Mouse (Mus musculus) 416B (cell line): ENCODE results near the gene Pcgf2.
A peak's percentile ranks its signal among the peaks of the same experiment; 100 is the strongest.

Experiments used
- DNase-seq: peaks from one replicate; pipeline ENCODE4 v3.0.0; 2011; ENCODE audit warnings: low read depth

Gene Pcgf2

GRCm38 (mm10) chr11:97695712-97696401 lies 4.4 kb downstream of the Pcgf2 start:
- DNase-seq, result no peak

- DNase-seq, result no peak
Observed at GRCm38 (mm10) chr11:97694921-97695711, 5.2 kb downstream of the Pcgf2 start.

- no peak for DNase-seq
Observed at GRCm38 (mm10) chr11:97694435-97694834, 5.9 kb downstream of the Pcgf2 start.

GRCm38 (mm10) chr11:97689861-97690260 lies 10.4 kb downstream of the Pcgf2 start:
- peak; percentile 42 for DNase-seq

DNA sequence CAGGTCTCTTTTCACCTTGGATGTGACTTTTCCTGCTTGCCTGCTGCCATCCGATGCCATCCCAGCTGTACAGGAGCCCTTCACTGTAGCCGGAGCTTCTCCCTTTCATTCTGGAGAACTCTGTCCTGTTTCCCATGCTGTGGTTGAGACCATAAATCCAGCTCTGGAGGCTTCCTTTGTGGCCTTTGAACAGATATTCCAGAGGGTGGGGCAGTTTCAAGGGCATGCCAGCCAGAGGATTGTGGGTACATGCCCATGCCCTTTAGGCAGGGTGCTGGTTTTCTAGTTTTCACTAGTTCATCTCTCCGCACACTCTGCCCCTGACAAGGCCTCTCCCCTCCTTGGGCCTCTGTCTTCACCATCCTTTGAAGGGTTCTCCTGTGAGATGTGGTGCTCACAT lies 13.2 kb downstream of the Pcgf2 start:
- no peak for DNase-seq

DNA sequence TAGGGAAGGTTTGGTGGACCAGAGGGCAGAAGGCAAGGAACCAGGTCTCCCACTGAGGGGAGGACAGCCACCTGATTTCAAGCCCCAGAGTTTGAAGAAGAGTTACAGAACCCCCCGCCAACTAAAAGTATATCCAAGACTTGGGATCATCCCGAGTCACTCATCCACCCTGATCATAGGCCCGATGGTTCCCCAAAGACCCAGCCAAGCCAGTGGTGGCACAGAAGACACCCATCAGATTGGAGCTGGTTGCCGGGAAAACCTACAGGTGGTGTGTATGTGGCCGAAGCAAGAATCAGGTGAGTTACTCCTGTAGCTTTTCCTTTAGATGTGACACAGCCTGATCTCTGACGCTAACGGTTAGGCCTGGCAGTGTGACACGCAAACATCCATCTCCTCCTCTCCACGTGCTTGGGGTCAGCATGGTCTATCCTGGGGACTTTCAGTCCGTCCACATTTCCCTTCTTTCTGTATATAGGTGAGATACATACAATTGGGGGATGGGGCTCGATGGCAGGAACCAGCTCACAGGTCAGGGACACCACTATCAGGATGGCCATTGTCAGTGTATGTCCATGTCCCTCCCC lies 13.9 kb downstream of the Pcgf2 start:
- DNase-seq, result no peak

GRCm38 (mm10) chr11:97685613-97686321 lies 14.5 kb downstream of the Pcgf2 start, which contains the start of gene Cisd3:
Cisd3 (plus strand) TSS chr11:97685826.
- DNase-seq, result peak; percentile 85

DNA sequence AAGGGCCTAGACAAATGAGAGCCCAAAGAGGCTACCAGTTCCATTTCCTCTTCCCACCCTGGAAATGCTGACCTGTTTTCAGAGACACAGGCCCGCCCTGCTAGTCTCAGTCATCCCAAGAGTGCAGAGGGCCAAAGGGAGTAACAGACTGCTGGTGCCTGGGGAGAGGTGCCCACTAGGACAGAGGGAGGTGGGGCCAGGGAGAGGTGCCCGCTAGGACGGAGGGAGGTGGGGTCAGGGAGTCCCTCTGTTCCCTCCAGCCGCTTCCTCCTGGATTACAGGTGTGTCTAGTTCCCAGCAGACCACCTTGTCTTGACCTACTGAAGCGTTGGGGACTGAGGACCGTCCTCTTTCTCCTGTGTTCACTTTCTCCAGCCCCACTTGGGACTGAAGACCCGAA lies 15.5 kb downstream of the Pcgf2 start:
- no peak for DNase-seq

- peak; percentile 52 for DNase-seq
Observed at GRCm38 (mm10) chr11:97684063-97684680, 16.1 kb downstream of the Pcgf2 start.

- no peak for DNase-seq
Observed at GRCm38 (mm10) chr11:97682504-97683055, 17.7 kb downstream of the Pcgf2 start.

GRCm38 (mm10) chr11:97680430-97680829 lies 19.9 kb downstream of the Pcgf2 start:
- DNase-seq, result no peak

DNA sequence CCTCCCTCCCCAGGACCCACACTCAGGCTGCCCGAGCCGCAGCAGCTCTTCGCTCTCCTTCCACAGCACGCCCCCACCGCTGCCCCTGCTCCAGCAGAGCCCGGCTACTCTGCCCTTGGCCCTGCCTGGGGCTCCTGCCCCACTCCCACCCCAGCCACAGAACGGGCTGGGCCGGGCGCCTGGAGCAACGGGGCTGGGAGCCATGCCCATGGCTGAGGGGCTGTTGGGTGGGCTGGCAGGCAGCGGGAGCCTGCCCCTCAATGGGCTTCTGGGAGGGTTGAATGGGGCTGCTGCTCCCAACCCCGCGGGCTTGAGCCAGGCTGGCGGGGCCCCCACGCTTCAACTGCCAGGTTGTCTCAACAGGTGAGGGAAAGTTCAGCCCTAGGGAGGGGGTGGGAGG lies 22.0 kb downstream of the Pcgf2 start:
- DNase-seq, result no peak

DNA sequence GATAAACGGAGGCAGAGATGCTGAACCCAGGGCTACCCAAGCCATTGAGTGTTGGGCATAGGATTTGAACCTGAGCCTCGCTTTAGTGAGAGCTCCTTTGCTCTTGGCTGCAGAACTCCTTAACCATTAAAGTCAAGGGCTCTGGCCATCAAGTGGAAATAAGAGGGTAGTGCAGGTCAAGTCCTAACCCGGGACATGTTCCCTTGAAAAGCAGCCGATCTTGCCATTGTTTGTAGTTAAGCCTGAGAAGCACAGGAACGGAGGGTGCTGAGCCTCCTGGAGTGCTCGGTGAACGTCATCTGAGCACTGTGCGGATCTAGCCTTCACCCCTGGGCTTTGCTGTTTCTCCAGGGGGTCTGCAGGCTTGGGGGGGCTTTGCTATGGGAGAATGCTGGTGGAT lies 22.5 kb downstream of the Pcgf2 start:
- DNase-seq, result no peak

GRCm38 (mm10) chr11:97677381-97677780 lies 22.9 kb downstream of the Pcgf2 start:
- DNase-seq, result no peak

DNA sequence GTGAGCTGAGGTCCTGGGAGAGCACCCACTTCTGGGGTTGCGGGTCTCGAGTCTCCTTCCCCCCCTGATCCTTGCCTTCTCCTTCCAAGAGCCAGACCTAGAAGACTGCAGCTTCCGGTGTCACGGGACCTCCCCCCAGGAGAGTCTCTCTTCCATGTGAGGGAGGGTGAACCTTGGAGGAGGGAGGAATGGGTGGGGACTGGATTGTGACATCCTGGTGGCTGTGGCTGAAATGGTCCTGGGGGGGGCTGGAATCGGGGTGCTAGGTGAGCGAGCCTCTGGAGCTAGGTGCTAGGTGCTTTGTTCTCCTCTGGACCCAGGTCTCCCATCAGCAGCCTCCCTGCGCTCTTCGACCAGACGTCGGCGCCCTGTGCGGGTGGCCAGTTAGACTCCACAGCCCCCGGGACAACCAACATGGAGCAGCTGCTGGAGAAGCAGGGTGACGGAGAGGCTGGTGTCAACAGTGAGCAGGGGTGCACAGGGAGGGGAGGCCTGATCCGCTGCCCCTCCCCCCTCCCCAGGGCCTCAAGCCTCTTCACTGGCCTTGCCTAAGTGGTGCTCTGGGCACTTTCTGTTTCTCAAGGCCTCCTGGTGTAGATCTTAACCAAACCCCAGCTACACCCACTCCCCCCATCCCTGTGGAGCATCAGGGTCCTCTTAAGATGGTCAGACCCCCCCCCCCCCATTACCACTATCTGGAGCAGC lies 24.1 kb downstream of the Pcgf2 start:
- no peak for DNase-seq

GRCm38 (mm10) chr11:97673148-97673547 lies 27.1 kb downstream of the Pcgf2 start:
- DNase-seq, result no peak

- no peak for DNase-seq
Observed at GRCm38 (mm10) chr11:97671177-97671527, 29.1 kb downstream of the Pcgf2 start.

DNA sequence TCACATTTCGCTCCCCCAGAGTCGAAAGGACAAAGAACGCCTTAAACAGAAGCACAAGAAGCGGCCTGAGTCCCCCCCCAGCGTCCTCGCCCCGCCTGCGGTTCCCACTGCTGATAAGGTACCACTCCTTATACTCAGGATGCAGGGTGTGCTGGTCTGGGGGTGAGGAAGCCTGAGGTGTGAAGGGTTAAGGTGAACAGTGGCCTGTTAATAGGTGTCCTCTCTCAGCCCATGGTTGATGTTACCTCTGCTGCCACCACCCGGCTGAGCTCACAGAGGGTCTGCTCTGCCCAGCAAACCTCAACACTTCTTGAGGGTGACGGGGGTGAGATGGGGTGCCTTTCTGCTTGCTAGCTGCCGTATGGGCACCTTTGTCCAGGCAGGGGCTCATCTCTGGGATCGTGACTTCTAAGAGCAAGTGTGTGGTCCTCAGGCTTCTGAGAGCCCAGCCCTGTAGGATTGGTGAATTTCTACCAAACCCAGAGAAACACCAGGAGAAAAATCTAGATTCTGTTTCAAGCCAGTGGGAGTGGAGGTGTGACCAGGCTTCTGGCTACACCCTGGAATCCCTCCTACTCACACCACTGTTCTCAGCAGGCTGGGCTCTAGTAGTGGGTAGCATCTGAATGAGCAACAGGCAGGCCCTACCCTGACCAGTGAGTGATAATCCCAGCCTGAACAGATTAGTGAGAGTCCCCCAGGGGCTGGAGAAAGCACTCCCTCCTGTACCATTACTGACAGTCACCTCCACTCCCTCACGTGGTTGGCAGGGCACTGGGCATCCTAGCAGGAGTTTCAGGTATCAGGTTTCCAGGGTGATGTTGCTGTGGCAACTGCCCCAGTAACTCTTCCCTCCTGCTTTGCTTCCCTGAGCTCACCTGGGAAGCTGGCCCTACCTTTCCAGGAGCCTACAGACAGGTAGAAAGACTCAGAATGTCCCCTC lies 29.8 kb downstream of the Pcgf2 start:
- DNase-seq, result no peak

DNA sequence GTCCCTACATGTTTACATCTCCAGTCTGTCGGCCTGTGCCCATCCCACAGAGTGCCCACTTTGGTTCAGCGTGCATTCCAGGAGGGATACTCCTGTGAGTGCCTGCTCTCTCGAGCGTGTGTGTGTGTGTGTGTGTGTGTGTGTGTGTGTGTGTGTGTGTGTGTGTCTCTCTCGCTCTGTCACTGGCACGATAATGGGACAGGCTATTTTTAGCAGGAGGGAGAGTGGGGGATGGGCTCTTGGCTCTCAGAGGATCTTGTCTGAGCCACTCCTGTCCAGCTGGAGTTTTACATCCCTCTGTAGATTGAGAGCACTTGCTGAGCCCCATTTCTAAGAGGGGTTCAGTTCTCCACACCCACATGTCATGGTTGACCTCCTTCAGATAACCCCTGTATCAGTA lies 30.5 kb downstream of the Pcgf2 start:
- no peak for DNase-seq

GRCm38 (mm10) chr11:97669268-97669667 lies 31.0 kb downstream of the Pcgf2 start:
- no peak for DNase-seq
